Mouse (Mus musculus): Measurements from ENCODE around the gene Clint1. TPM values are rescaled to one million over a fixed set of nuclear protein-coding genes. Genes with fewer than 3 reads are reported as not detected.

Gene Clint1
- 50.5 and 58.8 TPM in 2 replicates for polyA plus RNA-seq (2015; fragmentation: Nextera tagmentation; extraction: Ambion mirVana)

DNA sequence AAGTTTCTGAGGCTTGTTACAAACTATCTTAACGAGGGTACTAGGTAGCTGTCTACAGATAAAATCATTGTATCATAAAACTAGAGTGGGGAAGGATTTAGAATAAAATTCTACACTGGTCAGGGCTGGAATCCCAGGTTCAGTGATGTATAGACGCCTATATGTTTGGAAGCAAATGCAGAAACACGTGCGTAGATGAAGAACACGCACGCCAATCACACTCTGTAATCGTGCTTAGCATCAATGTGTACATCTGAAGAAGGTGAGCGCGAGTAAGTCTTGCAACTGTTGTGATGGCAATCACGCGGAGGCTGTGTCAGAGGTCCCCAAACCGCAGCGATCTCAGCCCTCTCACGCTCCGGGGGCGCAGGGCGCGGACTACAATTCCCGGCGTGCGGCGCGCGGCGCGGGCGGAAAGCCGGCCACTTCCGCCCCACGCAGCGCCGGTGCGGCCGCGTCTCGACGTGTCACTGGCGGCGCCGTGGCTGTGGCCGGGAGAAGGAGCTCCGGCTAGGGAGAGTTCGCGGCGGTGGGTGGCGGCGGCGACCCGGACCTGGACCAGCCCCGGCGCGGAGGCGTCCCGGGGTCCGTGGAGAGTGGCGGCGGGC, at the start of gene Clint1:
Clint1 (plus strand) TSS at position 536 of the 608 bp plus-strand sequence.
- 1% methylated on average over 56 of the region's 57 CpGs for WGBS
- peaks cover 8% of the 10 kb centered on the region; the same call in 1 of the 2 replicates for H3K36me3 ChIP-seq

GRCm38 (mm10) chr11:45804068-45804467, 47.8 kb upstream of the Clint1 start:
- WGBS: 88% methylated on average over 4 of the region's 4 CpGs
- H3K27me3 ChIP-seq: no peaks in the 10 kb centered on the region; the same call in 1 of the 2 replicates
- H3K4me2 ChIP-seq: no peak overlapping the region
- no peaks in the 10 kb centered on the region for H3K36me3 ChIP-seq
- H3K27ac ChIP-seq (replicated peaks): no peak overlapping the region
- H3K4me3 ChIP-seq: no peak overlapping the region
- ATAC-seq (ENCODE audit: low read depth): no peak
- peaks cover 8% of the 10 kb centered on the region; the same call in 1 of the 2 replicates for H3K4me1 ChIP-seq (replicated peaks)
- no peaks in the 10 kb centered on the region for H3K9me3 ChIP-seq
- H3K9ac ChIP-seq: no peak overlapping the region

More for the DNA sequence above, at the start of gene Clint1:
- Histone ChIP-seq H3K4me3 (peak within 1 kb of the TSS; percentile 94), H3K9ac (peak within 1 kb of the TSS; percentile 95), H3K9me3 (no peaks in the 10 kb centered on the region), H3K4me2 (peak within 1 kb of the TSS; percentile 89), H3K27ac (replicated peaks) (peak within 1 kb of the TSS; percentile 81), H3K27me3 (no peaks in the 10 kb centered on the region), H3K4me1 (replicated peaks) (peaks cover 45% of the 10 kb centered on the region)
- ATAC-seq (ENCODE audit: low read depth): peak; percentile 96

DNA sequence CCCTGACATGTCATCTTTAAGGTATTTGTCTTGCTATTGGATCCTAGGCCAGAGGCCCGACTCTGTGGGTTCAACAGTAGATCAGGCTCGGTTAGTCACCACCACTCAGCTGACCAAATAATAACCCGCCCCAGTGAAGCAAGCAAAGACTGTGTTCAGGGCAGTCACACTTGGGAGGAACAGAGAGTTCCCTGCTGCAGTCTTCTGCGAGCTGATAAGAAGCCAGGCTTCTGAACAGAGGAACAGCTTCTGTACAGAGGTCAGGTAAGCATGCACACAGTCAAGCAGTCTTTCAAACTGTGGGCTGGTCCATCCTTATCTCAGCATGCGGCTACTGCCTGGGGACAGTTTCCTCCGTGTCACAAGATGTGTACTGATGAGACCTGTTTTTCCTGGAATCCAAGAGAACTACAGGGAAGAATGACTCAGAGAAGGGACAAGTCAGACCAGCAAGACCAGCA, 46.5 kb upstream of the Clint1 start:
- H3K4me2 ChIP-seq: no peak overlapping the region
- no peaks in the 10 kb centered on the region for H3K9me3 ChIP-seq
- no peak for ATAC-seq (ENCODE audit: low read depth)
- H3K27me3 ChIP-seq: no peaks in the 10 kb centered on the region; the same call in 1 of the 2 replicates
- H3K36me3 ChIP-seq: no peaks in the 10 kb centered on the region
- no peak overlapping the region for H3K4me3 ChIP-seq
- no peak overlapping the region for H3K27ac ChIP-seq (replicated peaks)
- WGBS: 83% methylated on average over 6 of the region's 6 CpGs
- H3K9ac ChIP-seq: no peak overlapping the region
- H3K4me1 ChIP-seq (replicated peaks): no peaks in the 10 kb centered on the region

- WGBS: 78% methylated on average over 2 of the region's 2 CpGs
- no peaks in the 10 kb centered on the region for H3K36me3 ChIP-seq
- no peak overlapping the region for H3K27ac ChIP-seq (replicated peaks)
- no peaks in the 10 kb centered on the region for H3K4me1 ChIP-seq (replicated peaks)
- H3K4me2 ChIP-seq: no peak overlapping the region
- H3K27me3 ChIP-seq: no peaks in the 10 kb centered on the region; the same call in 1 of the 2 replicates
- no peaks in the 10 kb centered on the region for H3K9me3 ChIP-seq
- H3K4me3 ChIP-seq: no peak overlapping the region
- H3K9ac ChIP-seq: no peak overlapping the region
- ATAC-seq (ENCODE audit: low read depth): no peak
Measured at GRCm38 (mm10) chr11:45805810-45806209, 46.0 kb upstream of the Clint1 start.

- no peak for ATAC-seq (ENCODE audit: low read depth)
- Histone ChIP-seq H3K4me2 (no peak overlapping the region), H3K9ac (no peak overlapping the region), H3K27ac (replicated peaks) (no peak overlapping the region), H3K4me3 (no peak overlapping the region), H3K27me3 (no peaks in the 10 kb centered on the region; the same call in 1 of the 2 replicates), H3K4me1 (replicated peaks) (no peaks in the 10 kb centered on the region), H3K36me3 (no peaks in the 10 kb centered on the region), H3K9me3 (no peaks in the 10 kb centered on the region)
- WGBS: 86% methylated on average over 2 of the region's 2 CpGs
Measured at GRCm38 (mm10) chr11:45806264-45806663, 45.6 kb upstream of the Clint1 start.

DNA sequence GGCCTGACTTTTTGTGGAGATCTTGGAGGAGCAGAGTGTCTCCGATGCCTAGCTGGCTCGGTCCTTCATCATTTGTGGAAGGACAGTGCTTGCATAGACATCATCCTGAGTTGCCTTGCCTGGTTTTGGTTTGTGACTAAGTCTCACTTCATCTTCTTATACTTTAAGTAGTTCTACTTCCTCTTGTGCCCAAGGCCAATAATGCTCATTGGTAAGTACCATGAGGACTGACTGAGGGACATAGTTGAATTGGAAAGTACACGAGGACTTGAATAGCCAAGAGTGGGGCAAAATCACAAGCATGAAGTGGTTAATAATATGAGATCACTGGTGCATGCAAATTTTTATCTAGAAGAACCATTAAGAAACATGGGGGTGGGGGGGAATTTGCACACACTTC, 45.0 kb upstream of the Clint1 start:
- H3K27ac ChIP-seq (replicated peaks): no peak overlapping the region
- H3K9ac ChIP-seq: no peak overlapping the region
- H3K4me2 ChIP-seq: no peak overlapping the region
- 84% methylated on average over 3 of the region's 3 CpGs for WGBS
- no peaks in the 10 kb centered on the region; the same call in 1 of the 2 replicates for H3K27me3 ChIP-seq
- no peaks in the 10 kb centered on the region for H3K4me1 ChIP-seq (replicated peaks)
- H3K9me3 ChIP-seq: no peaks in the 10 kb centered on the region
- no peaks in the 10 kb centered on the region for H3K36me3 ChIP-seq
- no peak overlapping the region for H3K4me3 ChIP-seq
- no peak for ATAC-seq (ENCODE audit: low read depth)

GRCm38 (mm10) chr11:45807820-45808219, 44.0 kb upstream of the Clint1 start:
- no peak overlapping the region for H3K4me2 ChIP-seq
- WGBS: 90% methylated on average over 12 of the region's 12 CpGs

DNA sequence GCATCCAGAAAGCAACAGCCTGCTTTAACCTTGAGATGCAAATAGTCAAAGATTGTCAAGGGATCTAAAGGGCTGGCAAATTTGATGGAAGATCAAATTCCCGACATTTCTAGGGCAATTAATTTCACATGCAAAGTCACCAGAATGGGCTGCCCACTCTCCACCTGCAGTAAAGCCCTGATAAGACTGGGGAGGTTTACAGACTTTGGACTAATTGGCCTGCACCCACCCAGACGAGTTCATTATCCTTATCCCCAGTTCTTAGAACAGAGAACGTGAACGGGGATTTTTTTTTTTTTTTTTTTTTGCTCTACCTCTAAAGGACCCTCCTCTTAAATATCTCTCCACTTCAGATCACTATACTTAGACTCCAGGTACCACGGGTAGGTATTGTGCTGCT, 42.4 kb upstream of the Clint1 start:
- H3K9me3 ChIP-seq: no peaks in the 10 kb centered on the region
- H3K27ac ChIP-seq (replicated peaks): no peak overlapping the region
- no peaks in the 10 kb centered on the region; the same call in 1 of the 2 replicates for H3K27me3 ChIP-seq
- 69% methylated on average over 5 of the region's 5 CpGs for WGBS
- no peak overlapping the region for H3K9ac ChIP-seq
- no peak for ATAC-seq (ENCODE audit: low read depth)
- no peaks in the 10 kb centered on the region for H3K4me1 ChIP-seq (replicated peaks)
- no peak overlapping the region for H3K4me2 ChIP-seq
- no peak overlapping the region for H3K4me3 ChIP-seq
- no peaks in the 10 kb centered on the region for H3K36me3 ChIP-seq

More at GRCm38 (mm10) chr11:45807820-45808219, 44.0 kb upstream of the Clint1 start:
- ATAC-seq (ENCODE audit: low read depth): no peak
- H3K27ac ChIP-seq (replicated peaks): no peak overlapping the region
- H3K4me1 ChIP-seq (replicated peaks): no peaks in the 10 kb centered on the region
- H3K9me3 ChIP-seq: no peaks in the 10 kb centered on the region
- no peak overlapping the region for H3K4me3 ChIP-seq
- H3K36me3 ChIP-seq: no peaks in the 10 kb centered on the region
- H3K27me3 ChIP-seq: no peaks in the 10 kb centered on the region; the same call in 1 of the 2 replicates
- no peak overlapping the region for H3K9ac ChIP-seq

DNA sequence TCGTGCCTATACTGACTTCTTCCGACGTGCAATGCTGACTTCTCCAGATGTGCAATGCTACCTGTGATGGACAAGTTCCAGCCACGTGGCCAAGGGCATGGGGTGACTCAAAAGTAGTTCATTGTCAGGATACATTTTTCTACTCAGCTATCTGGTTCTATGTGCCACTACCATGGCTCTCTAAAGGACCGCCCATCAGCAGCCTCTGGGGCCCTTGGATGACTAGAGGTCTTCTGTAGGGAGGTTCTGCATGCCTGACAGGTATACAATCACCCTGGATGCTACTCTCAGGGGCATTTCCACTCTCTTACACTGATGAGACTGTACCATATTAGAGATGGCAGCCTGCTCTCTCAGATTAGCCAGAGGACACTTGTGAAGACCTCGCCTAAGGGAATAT, 41.8 kb upstream of the Clint1 start:
- Histone ChIP-seq H3K27me3 (no peaks in the 10 kb centered on the region; the same call in 1 of the 2 replicates), H3K9ac (no peak overlapping the region), H3K4me3 (no peak overlapping the region), H3K4me1 (replicated peaks) (no peaks in the 10 kb centered on the region), H3K9me3 (no peaks in the 10 kb centered on the region), H3K36me3 (no peaks in the 10 kb centered on the region), H3K4me2 (no peak overlapping the region), H3K27ac (replicated peaks) (no peak overlapping the region)
- no peak for ATAC-seq (ENCODE audit: low read depth)
- WGBS: 89% methylated on average over 6 of the region's 6 CpGs

DNA sequence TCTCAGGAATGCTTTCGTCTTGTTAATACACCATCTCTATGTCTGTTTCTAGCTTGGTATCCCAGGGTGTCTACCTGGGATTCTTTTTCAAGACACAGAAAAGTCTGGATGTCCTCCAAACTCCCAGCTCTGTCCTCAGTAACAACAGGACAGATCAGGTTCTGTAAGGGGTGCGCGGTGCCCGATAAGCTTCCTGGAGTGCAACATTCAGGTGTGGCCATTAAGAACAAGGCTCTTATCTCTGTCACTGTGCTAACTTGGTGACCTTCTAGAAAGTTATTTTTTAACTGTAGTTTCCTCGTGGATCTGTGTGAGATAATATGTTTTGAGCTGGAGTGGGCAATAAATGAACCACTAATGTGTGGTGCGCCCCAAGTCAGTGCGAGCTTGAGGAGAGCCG, 41.0 kb upstream of the Clint1 start:
- Histone ChIP-seq H3K4me3 (no peak overlapping the region), H3K27me3 (no peaks in the 10 kb centered on the region), H3K4me2 (no peak overlapping the region), H3K36me3 (no peaks in the 10 kb centered on the region), H3K9ac (no peak overlapping the region), H3K9me3 (no peaks in the 10 kb centered on the region), H3K4me1 (replicated peaks) (no peaks in the 10 kb centered on the region), H3K27ac (replicated peaks) (no peak overlapping the region)
- no peak for ATAC-seq (ENCODE audit: low read depth)
- 95% methylated on average over 8 of the region's 8 CpGs for WGBS

DNA sequence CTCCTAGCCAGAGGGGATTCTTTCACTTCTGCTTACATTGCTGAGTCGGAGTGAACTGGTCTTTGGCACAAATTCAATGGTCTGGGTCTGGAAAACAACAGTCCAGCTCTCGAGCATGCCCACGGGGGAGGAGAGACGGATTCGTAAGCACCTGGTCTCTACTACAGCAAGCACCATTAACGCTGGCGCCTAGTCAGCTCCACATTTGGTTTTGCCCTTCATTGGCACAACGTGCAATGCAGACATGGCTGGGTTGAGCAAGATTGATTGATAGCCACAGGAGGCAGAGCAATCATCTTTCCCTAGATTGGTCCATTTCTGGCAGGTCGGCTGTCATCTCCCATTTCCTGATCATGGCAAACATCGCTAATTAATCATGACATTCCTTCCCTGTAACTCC, 36.2 kb upstream of the Clint1 start:
- 66% methylated on average over 10 of the region's 10 CpGs for WGBS
- no peak for ATAC-seq (ENCODE audit: low read depth)

DNA sequence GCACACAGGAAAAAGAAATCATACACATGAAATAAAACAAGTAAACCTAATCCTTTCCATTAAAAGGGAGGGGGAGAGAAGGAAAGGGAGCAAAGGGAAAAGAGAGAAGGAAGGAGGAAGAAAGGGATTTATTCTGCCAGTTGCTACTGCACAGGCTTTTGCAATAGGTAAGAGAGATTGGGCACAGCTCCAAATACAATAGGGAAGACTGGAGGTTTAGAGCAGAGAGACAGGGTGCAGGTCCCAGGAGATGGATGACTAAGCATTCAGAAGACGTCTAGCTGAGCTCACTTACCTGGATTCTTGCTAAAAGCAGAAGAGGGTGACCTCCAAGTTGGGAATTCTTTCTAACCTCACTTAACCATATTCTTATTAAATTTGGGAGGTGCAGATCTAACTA, 35.1 kb upstream of the Clint1 start:
- WGBS: 84% methylated on average over 1 of the region's 1 CpGs
- ATAC-seq (ENCODE audit: low read depth): no peak
- Histone ChIP-seq H3K4me1 (replicated peaks) (no peaks in the 10 kb centered on the region), H3K27ac (replicated peaks) (no peak overlapping the region), H3K36me3 (no peaks in the 10 kb centered on the region), H3K9ac (no peak overlapping the region), H3K4me2 (no peak overlapping the region), H3K9me3 (no peaks in the 10 kb centered on the region), H3K27me3 (no peaks in the 10 kb centered on the region), H3K4me3 (no peak overlapping the region)

More for the DNA sequence above, 36.2 kb upstream of the Clint1 start:
- H3K9me3 ChIP-seq: no peaks in the 10 kb centered on the region
- H3K27me3 ChIP-seq: no peaks in the 10 kb centered on the region
- no peak overlapping the region for H3K4me2 ChIP-seq
- no peak overlapping the region for H3K27ac ChIP-seq (replicated peaks)
- H3K4me3 ChIP-seq: no peak overlapping the region
- no peaks in the 10 kb centered on the region for H3K4me1 ChIP-seq (replicated peaks)
- H3K36me3 ChIP-seq: no peaks in the 10 kb centered on the region
- no peak overlapping the region for H3K9ac ChIP-seq

DNA sequence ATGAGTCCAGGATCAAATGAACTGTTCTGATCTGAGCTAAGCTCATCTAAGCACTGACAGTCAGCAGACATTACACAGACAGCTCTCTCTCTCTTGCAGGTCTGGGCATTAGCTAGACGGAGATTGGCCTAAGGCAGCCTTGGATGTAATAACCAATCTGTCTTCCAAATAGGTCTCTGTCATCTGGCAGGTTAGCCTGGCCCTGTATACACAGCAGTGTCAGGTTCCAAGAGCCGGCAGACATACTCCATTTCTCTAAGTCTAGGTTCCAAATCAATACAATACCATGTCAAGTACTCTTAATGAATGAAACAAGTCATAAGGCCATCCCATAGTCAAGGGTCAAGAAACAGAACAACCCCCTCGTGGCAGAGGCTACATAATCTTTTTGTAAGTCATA, 33.9 kb upstream of the Clint1 start:
- H3K4me2 ChIP-seq: no peak overlapping the region
- no peaks in the 10 kb centered on the region for H3K27me3 ChIP-seq
- H3K9me3 ChIP-seq: no peaks in the 10 kb centered on the region
- no peaks in the 10 kb centered on the region for H3K4me1 ChIP-seq (replicated peaks)
- ATAC-seq (ENCODE audit: low read depth): no peak; the same call in 1 of the 2 replicates
- no peaks in the 10 kb centered on the region for H3K36me3 ChIP-seq
- no peak overlapping the region for H3K27ac ChIP-seq (replicated peaks)
- WGBS: 68% methylated on average over 3 of the region's 3 CpGs
- no peak overlapping the region for H3K4me3 ChIP-seq
- no peak overlapping the region for H3K9ac ChIP-seq

Measured in neural tube, embryonic 13.5 days (tissue).